In genomic region chr9:105907411-105907810, GRCm38 (mm10) we compare ENCODE assay signal across 24 mouse cellular contexts. TPM values are rescaled to one million over a fixed set of nuclear protein-coding genes. Genes with fewer than 3 reads are reported as not detected.
DNase-seq lines count a peak whose midpoint lies in the region; ATAC-seq lines count a peak whose summit lies in the region.
"Had no signal": no experiment of that assay in that cellular context is flagged by ENCODE, and none has a peak within 500 bp of the region (broad histone marks: within the 10 kb centered on the region; RNA-seq: fewer than 3 reads in every experiment).

No protein-coding gene starts in this region.

- no peak for ATAC-seq in forebrain, embryonic 16.5 days
- ATAC-seq: activated CD4-positive, CD25-positive, alpha-beta regulatory T cell, adult 4 months; CD4-positive, CD25-positive, alpha-beta regulatory T cell, adult 4 months; Patski had no signal

- H3K4me3 ChIP-seq in forebrain, embryonic 16.5 days (replicated peaks; ENCODE audit: low read length) = no peak overlapping the region

- H3K4me2 ChIP-seq in forebrain, embryonic 16.5 days (ENCODE audit: low read length) = no peak overlapping the region

- no peaks in the 10 kb centered on the region for H3K9me3 ChIP-seq in forebrain, embryonic 16.5 days (ENCODE audit: control insufficient read depth, low read length)

- WGBS in forebrain, embryonic 16.5 days = 89% methylated on average over 6 of the region's 6 CpGs

- H3K4me1 ChIP-seq in forebrain, embryonic 16.5 days (replicated peaks; ENCODE audit: control insufficient read depth, insufficient read depth, low read length) = no peaks in the 10 kb centered on the region

- no peaks in the 10 kb centered on the region for H3K27me3 ChIP-seq in forebrain, embryonic 16.5 days (replicated peaks; ENCODE audit: control insufficient read depth, insufficient read depth, low read length)

- H3K9ac ChIP-seq in forebrain, embryonic 16.5 days (replicated peaks; ENCODE audit: low read depth, low read length) = no peak overlapping the region

- DNase-seq in ES-CJ7 (ENCODE audit: low read depth, low spot score) = peak; percentile 63
- DNase-seq in R1 (ENCODE audit: low read depth, low spot score) = peak; percentile 64
- DNase-seq in ZHBTc4 (ENCODE audit: low read depth, low spot score) = peak; percentile 42
- DNase-seq in kidney, adult 11 months = no peak
- DNase-seq in lung, postnatal 36 days = no peak
- DNase-seq: adrenal gland, adult 2 months; adrenal gland, adult 8-10 months; adrenal gland, postnatal 10 days; adrenal gland, postnatal 14 days; adrenal gland, postnatal 25 days; adrenal gland, postnatal 36 days; B cell, adult 2 months; cerebellum, adult 11 months; cerebellum, adult 11-12 months; cerebellum, adult 18-20 months; cerebellum, adult 2 months; cerebellum, adult 8-10 months; cerebellum, adult 9-10 months had no signal

- H3K36me3 ChIP-seq in forebrain, embryonic 16.5 days (ENCODE audit: control insufficient read depth, insufficient read depth) = no peaks in the 10 kb centered on the region
- H3K36me3 ChIP-seq: G1E had no signal

- no peak overlapping the region for H3K27ac ChIP-seq in forebrain, embryonic 16.5 days (ENCODE audit: low read length)

RNA-seq across cellular contexts. Expression of gene Col6a5, which starts 53.0 kb away (rescaled TPM):
- polyA plus RNA-seq in forebrain, embryonic 16.5 days (2015; fragmentation: Nextera tagmentation; extraction: Ambion mirVana) = 0.16 and 0.28 TPM in 2 replicates
- polyA plus RNA-seq: activated CD4-positive, CD25-positive, alpha-beta regulatory T cell, adult 4 months; C2C12; G1E; Patski had no signal

Comparison
In these comparisons a context has a peak if more than half of its experiments do, and no peak if none do; other contexts are left out.
1. DNase-seq: peak in ES-CJ7 (single experiment), R1 (single experiment) and ZHBTc4 (single experiment); none in kidney, adult 11 months (single experiment) and lung, postnatal 36 days (single experiment).